Mouse (Mus musculus) thymus, adult 2 months (tissue): ENCODE data around the gene Stxbp5. TPM values are rescaled to one million over a fixed set of nuclear protein-coding genes. Genes with fewer than 3 reads are reported as not detected.
"Not testable (repeated sequence)": the region's sequence is repeated elsewhere in the genome, so short reads cannot be mapped to it uniquely, and the experiment has no call there.

Experiments
- DNase-seq: peaks from one replicate; pipeline ENCODE4 v3.0.0; 2021
- H3K27ac ChIP-seq: fragments of 200-500 bp; 2 replicates; pipeline ENCODE4 v1.5.1; 2012; ENCODE audit warnings: low read length, control low read depth; ENCODE audit not compliant: control insufficient read depth, insufficient read depth
- H3K27me3 ChIP-seq: fragments of 200-500 bp; 2 replicates; pipeline ENCODE4 v1.6.1; 2012; ENCODE audit warnings: mild to moderate bottlenecking, low read length, moderate library complexity, mixed read lengths; ENCODE audit not compliant: control insufficient read depth, insufficient read depth
- H3K36me3 ChIP-seq: fragments of 200-500 bp; 2 replicates; pipeline ENCODE4 v1.6.1; 2012; ENCODE audit warnings: mild to moderate bottlenecking, low read length, moderate library complexity; ENCODE audit not compliant: control insufficient read depth, insufficient read depth
- H3K4me1 ChIP-seq: fragments of 200-500 bp; replicated peaks from 2 replicates; pipeline ENCODE4 v1.6.1; 2012; ENCODE audit warnings: low read length; ENCODE audit not compliant: control insufficient read depth, insufficient read depth
- H3K4me3 ChIP-seq: fragments of 200-500 bp; 2 replicates; pipeline ENCODE4 v1.5.1; 2012; ENCODE audit warnings: mild to moderate bottlenecking, low read length, control low read depth, moderate library complexity; ENCODE audit not compliant: control insufficient read depth, insufficient read depth
- CTCF ChIP-seq: fragments of 200-500 bp; IDR thresholded peaks from 2 replicates; pipeline ENCODE4 v1.5.1; 2012; ENCODE audit warnings: mild to moderate bottlenecking, control low read depth, low read length, moderate library complexity, borderline replicate concordance; ENCODE audit not compliant: control insufficient read depth, poor library complexity, insufficient read depth; ENCODE audit errors: extremely low read depth
- POLR2A ChIP-seq: fragments of 200-500 bp; IDR thresholded peaks from 2 replicates; pipeline ENCODE4 v1.6.1; 2012; ENCODE audit warnings: mild to moderate bottlenecking, low read length, control low read depth, moderate library complexity; ENCODE audit not compliant: control insufficient read depth, poor library complexity, insufficient read depth; ENCODE audit errors: extremely low read depth
- WGBS: fragments of 180-500 bp; shearing (Covaris S2); methylation state at CpG from one replicate; pipeline ENCODE4 v1.1.7; 2018; 5-methylcytosine and 5-hydroxymethylcytosine counted together
- polyA plus RNA-seq: library from polyadenylated mRNA; depleted of rRNA; stranded (reverse); fragments of >200 nt; gene quantifications from 2 replicates; pipeline ENCODE4 v1.2.3, GENCODE M21; 2012

Gene Stxbp5
- polyA plus RNA-seq, 1 experiment: 23.9 TPM

DNA sequence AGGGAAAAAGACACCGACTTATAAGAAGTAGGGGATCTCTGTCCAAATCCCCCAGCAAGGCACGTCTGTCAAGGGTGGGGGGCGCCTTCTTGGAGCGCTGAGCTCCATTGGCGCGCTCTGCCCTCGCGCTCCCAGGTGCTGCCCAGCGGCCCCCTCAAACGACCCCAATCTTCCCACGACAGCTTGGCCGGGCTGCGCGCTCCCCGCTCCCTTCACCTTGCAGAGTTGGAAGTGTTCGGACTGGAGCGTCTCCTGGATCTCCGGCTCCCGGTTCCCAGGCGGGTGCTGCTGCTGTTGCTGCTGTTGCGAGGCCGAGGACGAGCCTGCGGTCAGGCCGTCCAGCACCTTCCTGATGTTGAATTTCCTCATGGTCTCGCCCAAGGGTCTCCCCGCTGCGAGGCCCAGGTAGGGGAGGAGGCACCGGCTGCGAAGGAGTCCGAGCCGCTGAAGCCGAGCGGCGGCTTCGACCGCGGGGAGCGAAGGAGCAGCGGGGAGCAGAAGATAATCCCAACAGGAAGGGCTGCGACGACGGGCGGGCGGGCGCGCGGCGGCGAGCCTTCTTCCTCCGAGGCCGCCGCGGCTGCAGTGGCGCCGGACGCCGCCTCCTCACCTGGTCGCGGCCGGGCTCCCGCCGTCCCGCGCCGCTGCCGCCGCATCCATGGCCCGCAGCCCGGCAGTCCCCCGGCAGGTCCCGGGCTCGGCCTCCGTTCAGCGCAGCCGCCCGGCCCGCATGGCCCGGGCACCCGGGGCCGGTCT lies 386 bp downstream of the Stxbp5 start:
- H3K4me3 ChIP-seq: peak overlapping the region; percentile 79
- no peaks in the 10 kb centered on the region for H3K27me3 ChIP-seq
- DNase-seq: peak; percentile 58
- H3K4me1 ChIP-seq: peaks cover 3% of the 10 kb centered on the region
- TF ChIP-seq POLR2A: no peak
- no peak for TF ChIP-seq CTCF
- under 1% methylated on average over 81 of the region's 81 CpGs for WGBS
- H3K36me3 ChIP-seq: no peaks in the 10 kb centered on the region
- H3K27ac ChIP-seq: no peak overlapping the region

DNA sequence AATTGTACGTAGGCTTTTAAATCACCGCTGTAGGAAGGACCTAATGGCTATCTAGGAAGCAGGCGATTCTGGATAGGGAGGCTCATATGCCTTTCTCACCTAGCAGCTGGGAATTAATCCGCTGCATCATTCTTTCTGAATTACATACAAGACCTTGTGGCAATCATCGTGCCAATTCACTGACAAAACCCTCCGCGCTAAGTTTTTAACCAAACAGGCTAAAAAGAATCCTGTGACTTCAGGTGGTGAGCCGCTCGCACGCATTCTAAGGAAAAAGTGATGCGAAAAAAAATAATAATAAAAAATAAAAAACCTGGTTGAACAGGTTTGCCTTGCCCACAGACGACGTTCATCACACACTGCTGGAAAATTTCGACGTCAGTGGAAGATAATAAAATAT lies 1.1 kb downstream of the Stxbp5 start:
- no peak for DNase-seq
- H3K4me1 ChIP-seq: peaks cover 3% of the 10 kb centered on the region
- H3K27me3 ChIP-seq: no peaks in the 10 kb centered on the region
- H3K4me3 ChIP-seq: no peak overlapping the region
- no peak overlapping the region for H3K27ac ChIP-seq
- WGBS: 10% methylated on average over 15 of the region's 15 CpGs
- H3K36me3 ChIP-seq: no peaks in the 10 kb centered on the region
- TF ChIP-seq CTCF (no peak), POLR2A (no peak)

DNA sequence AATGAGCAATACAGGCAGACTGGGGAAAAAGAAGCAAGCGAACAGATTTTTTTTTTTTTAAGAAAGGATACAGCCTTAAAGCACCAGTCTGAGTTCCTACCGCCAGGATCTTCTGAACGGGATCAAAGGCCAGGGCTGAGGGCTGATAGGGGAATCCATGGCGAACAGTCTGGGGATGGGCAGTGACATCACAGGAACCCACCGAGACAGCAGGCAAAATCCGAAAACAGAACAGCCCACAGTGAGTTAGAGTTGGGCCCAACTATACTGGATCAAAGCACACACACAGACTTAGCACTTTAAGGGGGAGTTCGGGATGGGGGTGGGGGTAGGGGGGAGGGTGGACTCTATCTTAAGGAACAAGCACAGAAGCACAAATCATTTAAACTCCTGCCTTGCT lies 1.8 kb downstream of the Stxbp5 start:
- Histone ChIP-seq H3K4me1 (peaks cover 3% of the 10 kb centered on the region), H3K4me3 (no peak overlapping the region), H3K36me3 (no peaks in the 10 kb centered on the region), H3K27me3 (no peaks in the 10 kb centered on the region), H3K27ac (no peak overlapping the region)
- no peak for DNase-seq
- 46% methylated on average over 7 of the region's 7 CpGs for WGBS
- no peak for TF ChIP-seq CTCF
- no peak for TF ChIP-seq POLR2A

DNA sequence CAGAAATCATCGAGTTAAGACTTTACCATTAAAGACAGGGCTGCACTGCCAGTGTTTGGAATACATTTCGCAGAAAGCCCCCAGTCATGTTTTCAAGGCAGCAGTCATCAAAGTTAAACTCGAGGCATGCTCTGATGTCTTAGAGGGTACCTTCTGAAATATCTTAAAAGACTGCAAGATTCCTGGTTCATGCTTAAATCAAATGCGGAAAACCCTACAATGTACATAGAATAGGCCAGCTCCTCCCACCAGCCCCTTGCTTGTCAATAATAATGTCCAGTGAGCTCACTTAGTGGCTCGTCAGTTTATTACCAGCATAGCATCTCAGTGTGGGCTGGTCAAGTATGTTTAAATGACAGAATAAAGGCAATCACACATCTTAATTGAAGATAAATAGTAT lies 3.0 kb downstream of the Stxbp5 start:
- TF ChIP-seq POLR2A: no peak
- peaks cover 3% of the 10 kb centered on the region for H3K4me1 ChIP-seq
- H3K27ac ChIP-seq: no peak overlapping the region
- no peaks in the 10 kb centered on the region for H3K36me3 ChIP-seq
- H3K27me3 ChIP-seq: no peaks in the 10 kb centered on the region
- H3K4me3 ChIP-seq: no peak overlapping the region
- DNase-seq: no peak
- WGBS: 86% methylated on average over 5 of the region's 5 CpGs

DNA sequence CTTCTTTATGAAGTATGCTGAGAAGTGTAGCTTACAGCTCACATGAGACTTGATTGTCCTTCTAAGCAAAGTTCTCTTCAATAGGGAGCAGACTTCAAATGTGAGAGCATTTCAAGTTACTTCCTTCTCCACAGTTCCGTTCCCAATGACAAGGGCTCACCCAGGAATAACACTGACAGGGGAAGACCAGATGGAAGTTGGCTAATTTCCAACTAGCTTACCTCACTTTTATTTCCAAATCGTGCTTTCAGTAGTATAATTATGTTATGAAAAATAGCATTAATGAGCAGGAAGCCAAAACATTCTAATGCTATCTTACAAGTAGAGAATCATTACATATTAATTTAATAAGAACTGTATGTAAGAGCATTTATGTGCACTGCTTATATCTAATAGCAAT lies 7.3 kb downstream of the Stxbp5 start:
- WGBS: 91% methylated on average over 2 of the region's 2 CpGs
- TF ChIP-seq CTCF (no peak), POLR2A (no peak)
- no peaks in the 10 kb centered on the region for H3K36me3 ChIP-seq

DNA sequence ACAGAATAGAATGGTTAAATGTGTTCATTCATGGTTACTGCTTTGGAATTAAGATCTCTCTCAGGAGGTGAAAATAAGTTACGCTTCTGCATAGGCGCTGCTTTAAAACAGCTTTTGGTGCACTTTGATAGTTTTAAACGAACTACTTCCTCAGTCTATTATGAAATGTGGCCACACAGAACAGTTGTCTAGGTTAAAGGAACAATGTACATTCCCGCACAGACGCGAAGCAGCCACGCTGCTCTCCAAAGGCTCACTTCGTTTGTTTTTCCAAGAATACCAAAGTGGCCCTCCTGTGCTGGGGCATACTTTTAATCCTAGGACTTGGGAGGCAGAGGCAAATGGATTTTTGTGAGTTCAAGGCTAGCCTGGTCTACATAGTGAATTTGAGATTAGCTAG lies 11.2 kb downstream of the Stxbp5 start:
- Histone ChIP-seq H3K27me3 (no peaks in the 10 kb centered on the region), H3K4me1 (no peaks in the 10 kb centered on the region), H3K36me3 (peaks cover 5% of the 10 kb centered on the region; the same call in 1 of the 2 replicates), H3K27ac (no peak overlapping the region), H3K4me3 (no peak overlapping the region)
- WGBS: 64% methylated on average over 8 of the region's 8 CpGs
- no peak for DNase-seq
- TF ChIP-seq POLR2A: no peak
- no peak for TF ChIP-seq CTCF

More for the DNA sequence above, 7.3 kb downstream of the Stxbp5 start:
- no peak overlapping the region for H3K4me3 ChIP-seq
- no peak for DNase-seq
- H3K4me1 ChIP-seq: no peaks in the 10 kb centered on the region
- H3K27ac ChIP-seq: no peak overlapping the region
- H3K27me3 ChIP-seq: no peaks in the 10 kb centered on the region

DNA sequence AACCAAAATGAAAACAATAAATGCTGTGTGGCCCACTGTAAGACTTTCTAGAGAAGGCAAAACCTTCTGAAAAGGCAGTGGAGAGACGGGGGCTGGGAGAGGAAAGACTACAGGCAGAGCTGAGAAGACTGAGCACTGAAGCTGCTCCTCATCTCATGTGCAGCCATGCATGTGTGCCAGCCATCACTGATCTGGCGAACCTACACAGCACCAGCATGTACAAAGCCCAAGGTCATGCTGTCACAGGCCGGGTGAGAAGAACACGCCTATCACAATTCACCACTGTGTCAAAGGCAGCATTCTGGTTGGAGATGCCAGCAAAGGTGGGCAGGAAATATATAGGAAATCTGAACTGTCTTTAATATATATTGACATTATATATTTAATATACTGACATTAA lies 12.2 kb downstream of the Stxbp5 start:
- H3K27ac ChIP-seq: no peak overlapping the region
- TF ChIP-seq CTCF (no peak), POLR2A (no peak)
- no peak for DNase-seq
- 95% methylated on average over 4 of the region's 4 CpGs for WGBS
- H3K4me3 ChIP-seq: no peak overlapping the region
- no peaks in the 10 kb centered on the region for H3K4me1 ChIP-seq
- peaks cover 5% of the 10 kb centered on the region; the same call in 1 of the 2 replicates for H3K36me3 ChIP-seq
- H3K27me3 ChIP-seq: no peaks in the 10 kb centered on the region

DNA sequence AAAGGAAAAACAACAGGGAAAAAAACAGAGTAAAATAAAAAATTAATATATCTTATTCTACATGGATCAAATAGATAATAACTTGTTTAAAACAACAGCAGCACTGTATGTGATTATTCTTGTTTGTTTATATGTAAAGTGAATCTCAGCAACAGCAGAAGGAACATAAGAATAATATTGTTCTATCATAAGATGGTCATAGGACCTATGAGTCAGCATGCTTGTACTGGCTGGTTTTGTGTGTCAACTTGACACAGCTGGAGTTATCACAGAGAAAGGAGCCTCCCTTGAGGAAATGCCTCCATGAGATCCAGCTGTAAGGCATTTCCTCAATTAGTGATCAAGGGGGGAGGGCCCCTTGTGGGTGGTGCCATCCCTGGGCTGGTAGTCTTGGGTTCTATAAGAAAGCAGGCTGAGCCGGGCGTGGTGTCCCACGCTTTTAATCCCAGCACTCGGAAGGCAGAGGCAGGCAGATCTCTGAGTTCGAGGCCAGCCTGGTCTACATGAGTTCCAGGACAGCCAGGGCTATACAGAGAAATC lies 19.0 kb downstream of the Stxbp5 start:
- not testable (repeated sequence) for H3K4me1 ChIP-seq, H3K27ac ChIP-seq, H3K36me3 ChIP-seq, H3K27me3 ChIP-seq, DNase-seq, H3K4me3 ChIP-seq
- 99% methylated on average over 5 of the region's 5 CpGs for WGBS
